Mouse (Mus musculus): ENCODE results near the gene Rundc3b. TPM values are rescaled to one million over a fixed set of nuclear protein-coding genes. Genes with fewer than 3 reads are reported as not detected.

Gene Rundc3b
- polyA plus RNA-seq, 1 experiment from 2014 or later = 31.4 TPM

- no peaks in the 10 kb centered on the region for H3K9me3 ChIP-seq (replicated peaks; ENCODE audit: control insufficient read depth, low read length)
- no peaks in the 10 kb centered on the region for H3K27me3 ChIP-seq (replicated peaks; ENCODE audit: control insufficient read depth, insufficient read depth, low read length)
These were observed 81.3 kb downstream of the Rundc3b start for GRCm38 (mm10) chr5:8541120-8542117.

GRCm38 (mm10) chr5:8519006-8519405 is 103.7 kb downstream of the Rundc3b start:
- Histone ChIP-seq H3K4me1 (ENCODE audit: control insufficient read depth, insufficient read depth, low read length) (no peaks in the 10 kb centered on the region), H3K4me2 (ENCODE audit: low read length) (no peak overlapping the region), H3K27me3 (replicated peaks; ENCODE audit: control insufficient read depth, insufficient read depth, low read length) (no peaks in the 10 kb centered on the region), H3K9ac (ENCODE audit: low read length) (no peak overlapping the region), H3K4me3 (ENCODE audit: low read depth, low read length) (no peak overlapping the region), H3K9me3 (replicated peaks; ENCODE audit: control insufficient read depth, low read length) (no peaks in the 10 kb centered on the region), H3K36me3 (ENCODE audit: control insufficient read depth, insufficient read depth, low read length) (no peaks in the 10 kb centered on the region), H3K27ac (ENCODE audit: low read depth, low read length) (no peak overlapping the region)
- DNase-seq (ENCODE audit: low spot score) = no peak
- ATAC-seq = no peak
- 56% methylated on average over 3 of the region's 3 CpGs for WGBS

More at GRCm38 (mm10) chr5:8541120-8542117, 81.3 kb downstream of the Rundc3b start:
- Histone ChIP-seq H3K4me1 (ENCODE audit: control insufficient read depth, insufficient read depth, low read length) (no peaks in the 10 kb centered on the region), H3K9ac (ENCODE audit: low read length) (no peak overlapping the region), H3K4me3 (ENCODE audit: low read depth, low read length) (no peak overlapping the region), H3K27ac (ENCODE audit: low read depth, low read length) (no peak overlapping the region), H3K36me3 (ENCODE audit: control insufficient read depth, insufficient read depth, low read length) (no peaks in the 10 kb centered on the region), H3K4me2 (ENCODE audit: low read length) (no peak overlapping the region)
- no peak for ATAC-seq
- no peak for DNase-seq (ENCODE audit: low spot score)
- whole genome bisulfite sequencing = 70% methylated on average over 7 of the region's 7 CpGs

- WGBS = 47% methylated on average over 4 of the region's 4 CpGs
- DNase-seq (ENCODE audit: low spot score) (no peak), ATAC-seq (no peak)
- Histone ChIP-seq H3K4me2 (ENCODE audit: low read length) (no peak overlapping the region), H3K36me3 (ENCODE audit: control insufficient read depth, insufficient read depth, low read length) (0 out of 2 replicates have a peak, but pooled peaks cover 2% of the 10 kb centered on the region), H3K27ac (ENCODE audit: low read depth, low read length) (no peak overlapping the region), H3K27me3 (replicated peaks; ENCODE audit: control insufficient read depth, insufficient read depth, low read length) (no peaks in the 10 kb centered on the region), H3K4me1 (ENCODE audit: control insufficient read depth, insufficient read depth, low read length) (peaks cover 2% of the 10 kb centered on the region; the same call in 1 of the 2 replicates), H3K9ac (ENCODE audit: low read length) (no peak overlapping the region), H3K4me3 (ENCODE audit: low read depth, low read length) (no peak overlapping the region), H3K9me3 (replicated peaks; ENCODE audit: control insufficient read depth, low read length) (no peaks in the 10 kb centered on the region)
These were observed 131.0 kb downstream of the Rundc3b start for GRCm38 (mm10) chr5:8491778-8492177.

GRCm38 (mm10) chr5:8489471-8490110 is 133.2 kb downstream of the Rundc3b start:
- DNase-seq (ENCODE audit: low spot score) (peak; percentile 73), ATAC-seq (peak; percentile 81)
- Histone ChIP-seq H3K4me3 (ENCODE audit: low read depth, low read length) (no peak overlapping the region), H3K9ac (ENCODE audit: low read length) (no peak overlapping the region), H3K9me3 (replicated peaks; ENCODE audit: control insufficient read depth, low read length) (no peaks in the 10 kb centered on the region), H3K4me1 (ENCODE audit: control insufficient read depth, insufficient read depth, low read length) (peaks cover 2% of the 10 kb centered on the region; the same call in 1 of the 2 replicates), H3K27ac (ENCODE audit: low read depth, low read length) (no peak overlapping the region), H3K27me3 (replicated peaks; ENCODE audit: control insufficient read depth, insufficient read depth, low read length) (no peaks in the 10 kb centered on the region), H3K36me3 (ENCODE audit: control insufficient read depth, insufficient read depth, low read length) (0 out of 2 replicates have a peak, but pooled peaks cover 2% of the 10 kb centered on the region), H3K4me2 (ENCODE audit: low read length) (no peak overlapping the region)
- WGBS = 24% methylated on average over 6 of the region's 6 CpGs

- H3K36me3 ChIP-seq (ENCODE audit: control insufficient read depth, insufficient read depth, low read length) = 0 out of 2 replicates have a peak, but pooled peaks cover 2% of the 10 kb centered on the region
- H3K9ac ChIP-seq (ENCODE audit: low read length) = no peak overlapping the region
- peak; percentile 61 for ATAC-seq
- no peak overlapping the region for H3K4me2 ChIP-seq (ENCODE audit: low read length)
- no peaks in the 10 kb centered on the region for H3K27me3 ChIP-seq (replicated peaks; ENCODE audit: control insufficient read depth, insufficient read depth, low read length)
- DNase-seq (ENCODE audit: low spot score) = peak; percentile 60
- no peaks in the 10 kb centered on the region for H3K9me3 ChIP-seq (replicated peaks; ENCODE audit: control insufficient read depth, low read length)
- no peak overlapping the region for H3K4me3 ChIP-seq (ENCODE audit: low read depth, low read length)
- WGBS = 20% methylated on average over 2 of the region's 2 CpGs
- peaks cover 2% of the 10 kb centered on the region; the same call in 1 of the 2 replicates for H3K4me1 ChIP-seq (ENCODE audit: control insufficient read depth, insufficient read depth, low read length)
- peak overlapping the region; percentile 57 for H3K27ac ChIP-seq (ENCODE audit: low read depth, low read length)
These were observed 134.0 kb downstream of the Rundc3b start for GRCm38 (mm10) chr5:8488701-8489297.

- ATAC-seq = peak; percentile 54
- Histone ChIP-seq H3K27me3 (replicated peaks; ENCODE audit: control insufficient read depth, insufficient read depth, low read length) (no peaks in the 10 kb centered on the region), H3K36me3 (ENCODE audit: control insufficient read depth, insufficient read depth, low read length) (0 out of 2 replicates have a peak, but pooled peaks cover 2% of the 10 kb centered on the region), H3K4me2 (ENCODE audit: low read length) (no peak overlapping the region), H3K4me1 (ENCODE audit: control insufficient read depth, insufficient read depth, low read length) (peaks cover 2% of the 10 kb centered on the region; the same call in 1 of the 2 replicates), H3K27ac (ENCODE audit: low read depth, low read length) (peak overlapping the region; percentile 57; the same call in 1 of the 2 replicates), H3K9me3 (replicated peaks; ENCODE audit: control insufficient read depth, low read length) (no peaks in the 10 kb centered on the region), H3K9ac (ENCODE audit: low read length) (no peak overlapping the region), H3K4me3 (ENCODE audit: low read depth, low read length) (no peak overlapping the region)
- peak; percentile 13 for DNase-seq (ENCODE audit: low spot score)
- WGBS = 45% methylated on average over 4 of the region's 4 CpGs
These were observed 134.6 kb downstream of the Rundc3b start for GRCm38 (mm10) chr5:8487989-8488700.

- Histone ChIP-seq H3K27ac (ENCODE audit: low read depth, low read length) (no peak overlapping the region), H3K27me3 (replicated peaks; ENCODE audit: control insufficient read depth, insufficient read depth, low read length) (no peaks in the 10 kb centered on the region), H3K9ac (ENCODE audit: low read length) (no peak overlapping the region), H3K9me3 (replicated peaks; ENCODE audit: control insufficient read depth, low read length) (no peaks in the 10 kb centered on the region), H3K4me1 (ENCODE audit: control insufficient read depth, insufficient read depth, low read length) (no peaks in the 10 kb centered on the region), H3K4me2 (ENCODE audit: low read length) (no peak overlapping the region), H3K4me3 (ENCODE audit: low read depth, low read length) (no peak overlapping the region), H3K36me3 (ENCODE audit: control insufficient read depth, insufficient read depth, low read length) (0 out of 2 replicates have a peak, but pooled peaks cover 3% of the 10 kb centered on the region)
- 88% methylated on average over 5 of the region's 5 CpGs for WGBS
- no peak for DNase-seq (ENCODE audit: low spot score)
- ATAC-seq = no peak
These were observed 166.2 kb downstream of the Rundc3b start for GRCm38 (mm10) chr5:8456561-8456960.

- Histone ChIP-seq H3K36me3 (ENCODE audit: control insufficient read depth, insufficient read depth, low read length) (0 out of 2 replicates have a peak, but pooled peaks cover 3% of the 10 kb centered on the region), H3K4me1 (ENCODE audit: control insufficient read depth, insufficient read depth, low read length) (no peaks in the 10 kb centered on the region), H3K9me3 (replicated peaks; ENCODE audit: control insufficient read depth, low read length) (no peaks in the 10 kb centered on the region), H3K9ac (ENCODE audit: low read length) (no peak overlapping the region), H3K4me2 (ENCODE audit: low read length) (no peak overlapping the region), H3K27ac (ENCODE audit: low read depth, low read length) (no peak overlapping the region), H3K27me3 (replicated peaks; ENCODE audit: control insufficient read depth, insufficient read depth, low read length) (no peaks in the 10 kb centered on the region), H3K4me3 (ENCODE audit: low read depth, low read length) (no peak overlapping the region)
- ATAC-seq (no peak), DNase-seq (ENCODE audit: low spot score) (no peak)
These were observed 167.2 kb downstream of the Rundc3b start for GRCm38 (mm10) chr5:8455565-8455964.
